Mouse (Mus musculus) liver, adult 2 months (tissue): ENCODE results near the gene Abcb6.

ENCODE experiments used
- CTCF ChIP-seq: fragments of 200-500 bp; IDR thresholded peaks from 2 replicates; pipeline ENCODE4 v1.5.1; 2011; ENCODE audit warnings: low read depth, low read length, control low read depth
- POLR2A ChIP-seq: fragments of 200-500 bp; IDR thresholded peaks from 2 replicates; pipeline ENCODE4 v1.6.1; 2011; ENCODE audit warnings: low read length, control low read depth; ENCODE audit not compliant: insufficient read depth; ENCODE audit errors: extremely low read depth

DNA sequence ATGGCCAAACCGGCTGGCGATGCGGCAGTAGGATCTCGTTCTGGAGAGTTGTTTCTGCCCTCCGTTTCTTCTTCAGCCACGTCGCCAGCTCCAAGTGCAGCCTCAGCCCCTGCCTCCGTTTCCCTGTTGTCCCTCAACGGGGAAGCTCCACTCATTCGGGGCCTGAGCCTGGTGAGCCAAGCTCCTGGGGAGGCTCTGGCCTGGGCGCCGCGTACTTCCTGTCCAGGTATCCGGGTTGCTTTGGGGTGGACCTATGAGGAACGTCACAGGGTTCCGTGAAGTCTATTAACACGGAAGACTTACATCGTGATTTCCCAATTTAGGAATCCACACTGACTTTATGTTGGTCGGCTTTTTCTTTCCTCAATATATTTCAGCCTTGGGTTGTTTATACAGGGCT lies 12.3 kb upstream of the Abcb6 start:
- TF ChIP-seq POLR2A (0 out of 2 replicates have a peak, but pooled peaks have one; percentile 29), CTCF (no peak)
